Mouse (Mus musculus): ENCODE data around the gene Asic4. TPM values are rescaled to one million over a fixed set of nuclear protein-coding genes. Genes with fewer than 3 reads are reported as not detected.

Gene Asic4
- total and polyA plus RNA-seq, 3 experiments, result not detected

- 60% methylated on average over 9 of the region's 9 CpGs for WGBS
- no peaks in the 10 kb centered on the region for H3K36me3 ChIP-seq (ENCODE audit: control insufficient read depth, insufficient read depth, low read length)
Observed at GRCm38 (mm10) chr1:75504256-75505045, 54.2 kb downstream of the Asic4 start.

GRCm38 (mm10) chr1:75505159-75505955, 55.1 kb downstream of the Asic4 start:
- no peaks in the 10 kb centered on the region for H3K27me3 ChIP-seq (ENCODE audit: control insufficient read depth, insufficient read depth, low read length)
- peaks cover 5% of the 10 kb centered on the region; the same call in 1 of the 2 replicates for H3K4me1 ChIP-seq (ENCODE audit: control insufficient read depth, insufficient read depth, low read length)
- no peaks in the 10 kb centered on the region; the same call in 1 of the 2 replicates for H3K79me2 ChIP-seq (replicated peaks; ENCODE audit: control insufficient read depth, insufficient read depth, low read length)
- TF ChIP-seq POLR2A (IDR thresholded peaks at IDR 0.05; ENCODE audit: insufficient read depth, low read depth, low read length) (peak; percentile 66), CTCF (IDR thresholded peaks at IDR 0.05) (no peak), EP300 (IDR thresholded peaks at IDR 0.05; ENCODE audit: insufficient read depth, low read depth, low read length) (no peak)
- peak overlapping the region; percentile 87 for H3K4me3 ChIP-seq
- 3% methylated on average over 84 of the region's 84 CpGs for WGBS
- peak overlapping the region; percentile 94 for H3K27ac ChIP-seq
- intact Hi-C loops (cut with DNase I), result loop anchor here (2.0 to 5.0 kb wide), 2 partner anchors 27 to 42 kb away; partner anchors contain the start of genes Chpf, Slc4a3 and Tmem198
- H3K9ac ChIP-seq (ENCODE audit: low read depth, low read length), result peak overlapping the region; percentile 80
- peak; percentile 76 to 83 for DNase-seq
- no peaks in the 10 kb centered on the region for H3K36me3 ChIP-seq (ENCODE audit: control insufficient read depth, insufficient read depth, low read length)

More at GRCm38 (mm10) chr1:75504256-75505045, 54.2 kb downstream of the Asic4 start:
- Histone ChIP-seq H3K27me3 (ENCODE audit: control insufficient read depth, insufficient read depth, low read length) (no peaks in the 10 kb centered on the region), H3K4me3 (peak overlapping the region; percentile 87), H3K9ac (ENCODE audit: low read depth, low read length) (no peak overlapping the region), H3K27ac (no peak overlapping the region; the same call in 1 of the 2 replicates), H3K79me2 (replicated peaks; ENCODE audit: control insufficient read depth, insufficient read depth, low read length) (no peaks in the 10 kb centered on the region; the same call in 1 of the 2 replicates), H3K4me1 (ENCODE audit: control insufficient read depth, insufficient read depth, low read length) (peaks cover 2% of the 10 kb centered on the region; the same call in 1 of the 2 replicates)
- TF ChIP-seq POLR2A (IDR thresholded peaks at IDR 0.05; ENCODE audit: insufficient read depth, low read depth, low read length) (no peak), CTCF (IDR thresholded peaks at IDR 0.05) (no peak), EP300 (IDR thresholded peaks at IDR 0.05; ENCODE audit: insufficient read depth, low read depth, low read length) (no peak)
- intact Hi-C loops (cut with DNase I), result loop anchor here (2.0 to 5.0 kb wide), 2 partner anchors 26 to 43 kb away; partner anchors contain the start of genes Chpf, Slc4a3 and Tmem198
- no peak for DNase-seq

DNA sequence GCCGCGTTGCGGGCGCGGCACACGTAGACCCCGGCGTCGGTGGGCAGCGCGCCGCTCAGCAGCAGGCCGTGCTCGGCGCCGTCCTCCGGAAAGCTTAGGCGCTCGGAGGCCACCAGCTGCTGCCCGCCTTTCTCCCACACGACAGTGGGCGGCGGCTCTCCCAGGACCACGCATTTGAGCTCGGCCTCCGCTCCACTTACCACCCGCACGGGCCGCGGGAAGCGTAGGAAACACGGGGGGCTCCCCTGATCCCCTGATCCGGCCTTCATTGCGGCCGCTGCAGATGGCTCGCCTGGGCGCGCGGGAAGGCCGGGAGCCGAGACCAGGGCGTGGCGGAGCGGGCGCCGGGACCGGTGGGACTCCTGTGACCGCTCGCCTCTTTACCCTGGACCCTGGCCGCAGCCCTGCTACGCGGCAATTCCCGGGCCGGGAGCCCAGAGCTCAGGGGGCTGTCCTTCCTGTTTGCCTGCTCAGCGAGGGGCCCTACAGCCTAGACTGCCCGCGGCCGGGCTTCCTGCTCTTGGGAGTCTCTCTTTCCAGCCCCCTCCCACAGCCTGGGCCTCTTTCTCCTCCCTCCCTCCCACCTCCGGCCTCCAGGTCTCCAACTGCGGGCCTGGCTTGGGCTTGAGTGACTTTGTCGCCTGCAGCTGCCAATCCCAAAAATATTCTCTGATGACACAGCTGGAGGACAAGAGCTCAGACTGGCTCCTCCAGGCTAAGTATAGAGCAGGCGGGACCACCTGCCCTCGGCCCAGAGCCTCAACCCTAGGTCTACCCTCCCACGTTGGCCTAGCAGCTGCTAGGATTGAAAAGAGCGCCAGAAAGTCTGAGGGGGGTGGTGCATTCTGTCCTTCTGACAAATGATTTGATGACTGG, 56.0 kb downstream of the Asic4 start, which contains the start of gene Obsl1:
Gene Obsl1 (minus strand): TSS at position 497 of the 876 bp plus-strand sequence.
- H3K27ac ChIP-seq, result peak within 1 kb of the TSS; percentile 94
- DNase-seq, result peak; percentile 82 to 83
- H3K4me3 ChIP-seq, result peak within 1 kb of the TSS; percentile 87
- intact Hi-C loops (cut with DNase I), result loop anchor here (2.0 to 5.0 kb wide), 2 partner anchors 27 to 41 kb away; partner anchors contain the start of genes Chpf, Slc4a3 and Tmem198
- no peaks in the 10 kb centered on the region for H3K27me3 ChIP-seq (ENCODE audit: control insufficient read depth, insufficient read depth, low read length)
- no peaks in the 10 kb centered on the region; the same call in 1 of the 2 replicates for H3K79me2 ChIP-seq (replicated peaks; ENCODE audit: control insufficient read depth, insufficient read depth, low read length)
- under 1% methylated on average over 65 of the region's 65 CpGs for whole genome bisulfite sequencing
- TF ChIP-seq POLR2A (IDR thresholded peaks at IDR 0.05; ENCODE audit: insufficient read depth, low read depth, low read length) (0 out of 2 replicates have a peak, but pooled peaks have one; percentile 36), CTCF (IDR thresholded peaks at IDR 0.05) (no peak), EP300 (IDR thresholded peaks at IDR 0.05; ENCODE audit: insufficient read depth, low read depth, low read length) (no peak)
- H3K4me1 ChIP-seq (ENCODE audit: control insufficient read depth, insufficient read depth, low read length), result peaks cover 5% of the 10 kb centered on the region; the same call in 1 of the 2 replicates
- peak within 1 kb of the TSS; percentile 80 for H3K9ac ChIP-seq (ENCODE audit: low read depth, low read length)
- H3K36me3 ChIP-seq (ENCODE audit: control insufficient read depth, insufficient read depth, low read length), result no peaks in the 10 kb centered on the region

- TF ChIP-seq POLR2A (IDR thresholded peaks at IDR 0.05; ENCODE audit: insufficient read depth, low read depth, low read length), result no peak
- TF ChIP-seq EP300 (IDR thresholded peaks at IDR 0.05; ENCODE audit: insufficient read depth, low read depth, low read length), result no peak
- TF ChIP-seq CTCF (IDR thresholded peaks at IDR 0.05), result no peak
- Histone ChIP-seq H3K9ac (ENCODE audit: low read depth, low read length) (peak within 1 kb of the TSS; percentile 80), H3K27ac (peak within 1 kb of the TSS; percentile 94), H3K4me1 (ENCODE audit: control insufficient read depth, insufficient read depth, low read length) (peaks cover 6% of the 10 kb centered on the region; the same call in 1 of the 2 replicates), H3K27me3 (ENCODE audit: control insufficient read depth, insufficient read depth, low read length) (no peaks in the 10 kb centered on the region), H3K79me2 (replicated peaks; ENCODE audit: control insufficient read depth, insufficient read depth, low read length) (no peaks in the 10 kb centered on the region; the same call in 1 of the 2 replicates), H3K4me3 (peak within 1 kb of the TSS; percentile 87), H3K36me3 (ENCODE audit: control insufficient read depth, insufficient read depth, low read length) (no peaks in the 10 kb centered on the region)
- WGBS, result 53% methylated on average over 10 of the region's 10 CpGs
- intact Hi-C loops (cut with DNase I), result loop anchor here (5.0 kb wide), 1 partner anchor 40 kb away; the partner anchor contains the start of gene Slc4a3
- no peak for DNase-seq
Observed at GRCm38 (mm10) chr1:75507006-75507405, 56.8 kb downstream of the Asic4 start, which contains the start of gene Inha. Gene Inha, plus strand, starts transcription at chr1:75507077.

Data from heart, adult 2 months (tissue).